Mouse (Mus musculus) C2C12 (cell line): ENCODE measurements around the gene Wnk1. TPM values are rescaled to one million over a fixed set of nuclear protein-coding genes. Genes with fewer than 3 reads are reported as not detected.

Experiments used
- H3K27me3 ChIP-seq: one replicate; pipeline ENCODE4 v1.6.1; 2011; ENCODE audit not compliant: control insufficient read depth, insufficient read depth, insufficient read length
- H3K36me3 ChIP-seq: one replicate; pipeline ENCODE4 v1.6.1; 2011; ENCODE audit not compliant: control insufficient read depth, insufficient read depth
- H3K4me3 ChIP-seq: one replicate; pipeline ENCODE4 v1.5.1; 2011; ENCODE audit warnings: mild to moderate bottlenecking, control low read depth; ENCODE audit not compliant: poor library complexity, insufficient read depth, severe bottlenecking
- H3K79me2 ChIP-seq: one replicate; pipeline ENCODE4 v1.6.1; 2011; ENCODE audit not compliant: control insufficient read depth, insufficient read depth
- H3K79me3 ChIP-seq: one replicate; pipeline ENCODE4 v1.6.1; 2011; ENCODE audit warnings: low read depth, control low read depth
- H3ac ChIP-seq: one replicate; pipeline ENCODE3; 2011; ENCODE audit warnings: low read depth; ENCODE audit not compliant: control insufficient read depth, insufficient read length
- CEBPB ChIP-seq: IDR thresholded peaks from one replicate; pipeline ENCODE4 v1.6.1; 2011; ENCODE audit warnings: low read depth, mild to moderate bottlenecking, control low read depth, moderate library complexity
- CTCF ChIP-seq: IDR thresholded peaks from one replicate; pipeline ENCODE4 v1.5.1; 2011; ENCODE audit not compliant: control insufficient read depth, insufficient read depth, insufficient read length
- FOSL1 ChIP-seq: IDR thresholded peaks from one replicate; pipeline ENCODE4 v1.8.0; 2011; ENCODE audit warnings: mild to moderate bottlenecking, low read length; ENCODE audit not compliant: poor library complexity, insufficient read depth, severe bottlenecking
- MAX ChIP-seq: IDR thresholded peaks from one replicate; pipeline ENCODE4 v1.6.1; 2011; ENCODE audit warnings: mild to moderate bottlenecking, control low read depth
- MYOD1 ChIP-seq: IDR thresholded peaks from one replicate; pipeline ENCODE4 v1.6.1; 2011; ENCODE audit warnings: low read depth; ENCODE audit not compliant: control insufficient read depth, insufficient read length
- MYOG ChIP-seq: IDR thresholded peaks from one replicate; pipeline ENCODE4 v1.6.1; 2011; ENCODE audit not compliant: control insufficient read depth, insufficient read length; ENCODE audit errors: extremely low read depth
- USF1 ChIP-seq: IDR thresholded peaks from one replicate; pipeline ENCODE4 v1.6.1; 2011; ENCODE audit warnings: low read depth, mild to moderate bottlenecking, control low read depth, moderate library complexity
- polyA plus RNA-seq: library from polyadenylated mRNA; unstranded; fragments of >200 nt; fragmentation: generic; extraction: Trizol; gene quantifications from one replicate; pipeline ENCODE4 v1.2.1, GENCODE M21; 2012; ENCODE audit warnings: missing spikeins

The Wnk1 gene
- polyA plus RNA-seq, 1 experiment, result 63.8 TPM

DNA sequence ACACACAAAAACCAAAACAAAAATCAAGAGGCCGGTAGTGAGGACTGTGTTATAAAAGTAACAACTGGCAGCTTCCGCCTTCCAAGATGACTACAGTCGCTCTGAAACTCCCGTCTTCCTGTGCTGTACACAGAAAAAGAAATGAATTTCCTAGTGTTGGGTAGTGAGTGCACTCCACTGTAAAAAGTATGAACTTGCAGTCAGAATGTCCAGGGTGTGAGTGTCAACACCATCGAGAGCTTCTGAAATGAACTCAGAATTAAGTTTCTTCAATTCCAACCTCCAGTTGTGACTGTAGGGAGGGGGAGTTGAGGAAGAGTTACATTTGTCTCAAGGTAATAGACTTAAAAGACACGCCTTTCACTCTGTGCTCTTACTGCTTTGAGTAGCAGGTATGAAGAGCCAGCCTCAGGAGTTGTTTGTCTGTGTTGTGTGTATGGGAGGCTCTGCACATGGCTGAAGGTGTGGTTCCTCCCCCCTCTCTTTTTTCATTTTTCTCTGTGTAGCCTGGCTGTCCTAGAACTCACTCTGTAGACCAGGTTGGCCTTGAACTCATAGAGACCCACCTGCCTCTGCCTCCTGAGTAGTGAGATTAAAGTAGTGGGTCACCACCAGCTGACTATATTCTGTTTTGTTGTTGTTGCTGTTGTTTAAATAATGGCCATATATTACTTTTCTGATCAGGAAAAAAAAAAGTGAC lies 43.9 kb upstream of the Wnk1 start:
- H3K36me3 ChIP-seq, result no peaks in the 10 kb centered on the region
- H3ac ChIP-seq, result no peak overlapping the region
- no peaks in the 10 kb centered on the region for H3K79me3 ChIP-seq
- no peaks in the 10 kb centered on the region for H3K27me3 ChIP-seq
- H3K79me2 ChIP-seq, result no peaks in the 10 kb centered on the region
- TF ChIP-seq MYOD1 (no peak), CTCF (no peak), FOSL1 (no peak), CEBPB (no peak), USF1 (no peak), MYOG (no peak)
- no peak overlapping the region for H3K4me3 ChIP-seq

DNA sequence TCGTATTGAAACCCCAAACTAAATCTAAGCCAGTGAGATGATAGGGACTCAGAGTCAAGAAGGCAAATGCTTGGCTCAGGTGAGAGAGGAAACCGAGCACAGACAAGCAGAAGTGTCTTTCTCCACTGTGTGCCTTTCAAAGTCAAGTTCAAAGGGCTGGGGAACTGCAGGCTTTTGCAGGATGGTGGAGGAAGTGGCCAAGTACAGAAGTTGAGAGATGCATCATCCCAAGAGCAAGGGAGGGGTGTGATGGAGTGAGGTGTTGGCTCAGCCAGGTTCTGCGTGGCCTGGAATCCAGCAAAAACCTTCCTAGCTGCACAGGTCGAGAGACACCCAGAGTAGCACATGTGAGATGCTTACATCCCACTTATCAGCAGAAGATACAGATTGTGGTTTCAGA lies 43.0 kb upstream of the Wnk1 start:
- Histone ChIP-seq H3K36me3 (no peaks in the 10 kb centered on the region), H3K79me3 (no peaks in the 10 kb centered on the region), H3K27me3 (no peaks in the 10 kb centered on the region), H3K4me3 (no peak overlapping the region), H3K79me2 (no peaks in the 10 kb centered on the region), H3ac (no peak overlapping the region)
- TF ChIP-seq FOSL1, result no peak
- no peak for TF ChIP-seq CEBPB
- TF ChIP-seq MYOD1, result no peak
- TF ChIP-seq CTCF, result no peak
- no peak for TF ChIP-seq USF1
- TF ChIP-seq MYOG, result no peak
- no peak for TF ChIP-seq MAX

DNA sequence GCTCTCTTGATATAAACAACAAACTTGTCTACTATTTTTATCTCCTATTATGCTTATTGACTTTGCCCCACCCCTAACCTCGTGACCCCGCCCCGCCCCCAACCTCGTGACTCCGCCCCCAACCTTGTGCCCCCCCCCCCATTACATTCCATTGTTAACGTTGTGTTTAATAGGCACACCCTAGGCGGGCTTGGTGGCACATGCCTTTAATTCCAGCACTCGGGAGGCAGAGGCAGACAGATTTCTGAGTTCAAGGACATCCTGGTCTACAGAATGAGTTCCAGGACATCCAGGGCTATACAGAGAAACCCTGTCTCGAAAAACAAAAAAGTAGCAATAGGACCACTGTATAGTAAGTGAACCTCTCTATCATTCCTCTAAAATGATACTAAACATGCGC lies 41.1 kb upstream of the Wnk1 start:
- no peaks in the 10 kb centered on the region for H3K36me3 ChIP-seq
- no peaks in the 10 kb centered on the region for H3K27me3 ChIP-seq
- H3ac ChIP-seq, result no peak overlapping the region
- no peaks in the 10 kb centered on the region for H3K79me3 ChIP-seq
- no peak overlapping the region for H3K4me3 ChIP-seq
- no peaks in the 10 kb centered on the region for H3K79me2 ChIP-seq
- no peak for TF ChIP-seq MYOD1
- TF ChIP-seq MAX, result no peak
- TF ChIP-seq CEBPB, result no peak
- no peak for TF ChIP-seq MYOG
- no peak for TF ChIP-seq FOSL1
- TF ChIP-seq CTCF, result no peak
- TF ChIP-seq USF1, result no peak

DNA sequence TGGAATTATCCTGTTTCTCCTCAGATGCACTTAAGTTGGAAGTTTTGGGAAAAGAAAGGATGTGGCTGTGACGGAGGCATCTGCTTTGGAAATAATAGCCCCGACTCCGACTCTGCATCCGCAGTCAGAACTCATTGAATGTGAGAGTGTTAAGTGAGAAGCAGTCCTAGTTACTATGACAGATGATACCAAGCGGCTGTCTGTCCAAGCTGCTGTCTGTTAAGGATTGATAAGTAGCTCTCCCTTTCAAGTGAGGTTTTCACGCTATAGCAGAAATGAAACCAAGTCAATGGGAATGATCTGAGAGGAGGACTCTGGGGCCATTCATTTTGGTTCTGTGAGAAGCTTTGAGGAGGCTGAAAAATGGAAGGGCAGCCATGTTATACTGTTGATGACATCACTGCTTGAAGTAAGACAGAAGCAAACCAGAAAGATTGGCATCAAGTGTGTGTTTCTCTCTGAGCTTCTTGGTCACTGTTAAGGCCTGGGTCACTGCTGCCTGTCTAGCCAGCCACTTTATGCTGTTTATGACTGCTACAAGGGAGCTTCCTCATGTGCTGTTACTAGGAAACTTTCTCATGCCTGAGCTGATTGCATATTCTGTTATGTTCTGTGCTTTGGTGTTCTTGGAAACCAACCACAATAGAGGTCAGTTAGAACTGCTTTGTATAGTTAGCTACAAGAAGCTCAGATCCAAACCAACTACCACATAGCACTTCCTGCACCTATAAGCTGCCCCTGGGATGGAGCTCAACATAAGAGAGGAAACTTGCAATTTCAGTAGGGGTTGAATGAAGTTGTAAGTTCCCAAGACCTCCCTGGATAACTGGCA lies 38.4 kb upstream of the Wnk1 start:
- Histone ChIP-seq H3K79me3 (no peaks in the 10 kb centered on the region), H3K27me3 (no peaks in the 10 kb centered on the region), H3ac (no peak overlapping the region), H3K36me3 (no peaks in the 10 kb centered on the region), H3K4me3 (no peak overlapping the region), H3K79me2 (no peaks in the 10 kb centered on the region)
- TF ChIP-seq MYOD1 (no peak), USF1 (no peak), CTCF (no peak), FOSL1 (no peak), MAX (no peak), MYOG (no peak), CEBPB (no peak)

DNA sequence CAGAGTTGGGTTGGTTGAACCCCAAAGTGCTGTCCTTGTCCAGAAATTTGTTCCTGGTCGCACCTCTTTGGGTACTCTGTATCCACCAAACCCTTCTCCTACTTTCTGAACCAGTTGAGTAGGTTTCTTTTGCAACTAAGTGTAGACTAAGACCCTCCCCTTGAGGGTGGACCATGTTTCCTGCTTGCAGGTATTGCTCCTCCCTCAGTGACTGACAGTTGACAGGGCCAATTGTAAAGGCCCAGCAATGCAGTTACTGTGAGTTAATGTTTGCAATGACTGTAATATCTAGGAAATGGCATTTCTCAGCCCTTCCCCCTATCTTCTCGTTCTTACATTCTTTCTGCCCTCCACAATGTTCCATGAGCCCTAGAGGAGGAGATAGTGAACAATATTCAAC lies 34.2 kb upstream of the Wnk1 start:
- no peaks in the 10 kb centered on the region for H3K79me2 ChIP-seq
- H3K36me3 ChIP-seq, result no peaks in the 10 kb centered on the region
- TF ChIP-seq FOSL1 (no peak), MYOG (no peak), MAX (no peak), CEBPB (no peak)
- H3K79me3 ChIP-seq, result no peaks in the 10 kb centered on the region
- H3ac ChIP-seq, result no peak overlapping the region
- no peaks in the 10 kb centered on the region for H3K27me3 ChIP-seq
- H3K4me3 ChIP-seq, result no peak overlapping the region

DNA sequence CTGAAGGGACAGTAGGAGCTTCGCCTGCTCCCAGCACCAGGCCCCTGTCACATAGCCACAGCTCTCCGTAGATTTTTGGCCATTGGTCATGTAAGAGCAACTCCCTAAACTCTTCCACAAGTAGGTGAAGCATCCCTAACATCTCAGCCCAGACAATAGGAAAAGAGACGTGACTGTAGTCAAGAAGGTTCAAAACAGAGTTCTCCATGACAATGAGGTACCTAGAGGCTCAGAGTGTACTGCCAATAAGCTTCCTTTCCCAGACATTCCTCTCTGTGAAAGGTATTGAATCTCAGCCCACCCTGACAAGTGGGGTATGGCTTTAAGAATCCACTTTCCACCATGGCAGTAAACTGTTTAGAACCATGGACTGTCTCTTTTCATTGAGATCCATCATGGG lies 31.1 kb upstream of the Wnk1 start:
- Histone ChIP-seq H3ac (no peak overlapping the region), H3K79me3 (no peaks in the 10 kb centered on the region), H3K36me3 (no peaks in the 10 kb centered on the region), H3K79me2 (no peaks in the 10 kb centered on the region), H3K27me3 (no peaks in the 10 kb centered on the region), H3K4me3 (no peak overlapping the region)
- TF ChIP-seq CTCF (no peak), MYOG (no peak), USF1 (no peak), CEBPB (no peak), FOSL1 (no peak), MAX (no peak), MYOD1 (no peak)
